Mouse (Mus musculus) ES-E14 (cell line): ENCODE measurements at regions not wholly inside any gene's neighbourhood (a gene's known extent, or its start where the extent isn't known, plus 50 kb on each side); places are given as distances from the start of the nearest gene placed in this dataset.
"Not testable (repeated sequence)": the region's sequence is repeated elsewhere in the genome, so short reads cannot be mapped to it uniquely, and the experiment has no call there.

Experiments
- DNase-seq: peaks from one replicate; pipeline ENCODE4 v3.0.0-alpha.2; 2013; ENCODE audit warnings: low read depth, low spot score
- H3K27ac ChIP-seq: 2 replicates; pipeline ENCODE4 v1.5.1; 2012; ENCODE audit warnings: low read depth, mild to moderate bottlenecking, low read length, moderate library complexity, mixed read lengths; ENCODE audit not compliant: poor library complexity, insufficient read depth, severe bottlenecking
- H3K36me3 ChIP-seq: 2 replicates; pipeline ENCODE4 v1.6.1; 2012; ENCODE audit warnings: mild to moderate bottlenecking, low read length, moderate library complexity, mixed read lengths; ENCODE audit not compliant: control insufficient read depth, poor library complexity, insufficient read depth, severe bottlenecking
- H3K4me1 ChIP-seq, 2 experiments: fragments of 150-350 bp in 1 of 2; sonication (generic) in 1 of 2; 2 replicates each; pipeline ENCODE4 v1.6.1; 2012; ENCODE audit warnings: low read length in 2 of 2, mild to moderate bottlenecking in 1 of 2, mixed read lengths in 1 of 2; ENCODE audit not compliant: control insufficient read depth in 2 of 2, insufficient read depth in 2 of 2, poor library complexity in 1 of 2
- H3K4me3 ChIP-seq, 2 experiments: fragments of 150-350 bp in 1 of 2; sonication (generic) in 1 of 2; 2 replicates each; pipeline ENCODE4 v1.5.1; 2012; ENCODE audit warnings: low read length in 2 of 2, low read depth in 1 of 2, mild to moderate bottlenecking in 1 of 2, mixed read lengths in 1 of 2; ENCODE audit not compliant: insufficient read depth in 1 of 2, poor library complexity in 1 of 2, severe bottlenecking in 1 of 2
- H3K9ac ChIP-seq: 2 replicates; pipeline ENCODE4 v1.6.1; 2012; ENCODE audit warnings: low read depth, mild to moderate bottlenecking, low read length, mixed read lengths; ENCODE audit not compliant: poor library complexity, insufficient read depth, severe bottlenecking
- H3K9me3 ChIP-seq: fragments of 150-350 bp; sonication (generic); 2 replicates; pipeline ENCODE4 v1.6.1; 2012; ENCODE audit warnings: low read depth, mild to moderate bottlenecking, low read length; ENCODE audit not compliant: control insufficient read depth, insufficient read depth
- CHD2 ChIP-seq: IDR thresholded peaks from 2 replicates; pipeline ENCODE4 v1.6.1; 2014; ENCODE audit warnings: mild to moderate bottlenecking, low read depth, low read length, inconsistent platforms
- HCFC1 ChIP-seq: IDR thresholded peaks from 2 replicates; pipeline ENCODE4 v1.6.1; 2012; ENCODE audit warnings: low read length, inconsistent platforms, borderline replicate concordance; ENCODE audit not compliant: insufficient read depth
- MAFK ChIP-seq: IDR thresholded peaks from 2 replicates; pipeline ENCODE4 v1.6.1; 2014; ENCODE audit warnings: mild to moderate bottlenecking, low read depth, low read length, inconsistent platforms; ENCODE audit not compliant: insufficient read depth
- ZC3H11A ChIP-seq: IDR thresholded peaks from 2 replicates; pipeline ENCODE4 v1.6.1; 2012; ENCODE audit warnings: low read depth, mild to moderate bottlenecking, inconsistent platforms, low read length, borderline replicate concordance
- ZNF384 ChIP-seq: IDR thresholded peaks from 2 replicates; pipeline ENCODE4 v1.6.1; 2012; ENCODE audit warnings: low read depth, low read length, inconsistent platforms
- in situ Hi-C, 2 experiments: fragments of 600-800 bp; cut with MboI; formaldehyde crosslinking; loops; one replicate each; pipeline ENCODE4 v1.15.1; 2025; ENCODE audit warnings: low sequenced_read_pairs in 2 of 2, inconsistent platforms in 1 of 2; ENCODE audit not compliant: unreplicated experiment in 2 of 2

GRCm38 (mm10) chr1:17545311-17545710 lies 600.4 kb downstream of the Crisp4 start:
- H3K9ac ChIP-seq, result no peak overlapping the region
- no peaks in the 10 kb centered on the region for H3K4me1 ChIP-seq
- H3K27ac ChIP-seq, result no peak overlapping the region
- in situ Hi-C loops, result no loop called here
- H3K9me3 ChIP-seq, result peaks cover 2% of the 10 kb centered on the region
- DNase-seq, result no peak
- no peak overlapping the region for H3K4me3 ChIP-seq
- TF ChIP-seq MAFK, result no peak
- no peak for TF ChIP-seq HCFC1
- no peak for TF ChIP-seq ZC3H11A
- no peaks in the 10 kb centered on the region for H3K36me3 ChIP-seq

DNA sequence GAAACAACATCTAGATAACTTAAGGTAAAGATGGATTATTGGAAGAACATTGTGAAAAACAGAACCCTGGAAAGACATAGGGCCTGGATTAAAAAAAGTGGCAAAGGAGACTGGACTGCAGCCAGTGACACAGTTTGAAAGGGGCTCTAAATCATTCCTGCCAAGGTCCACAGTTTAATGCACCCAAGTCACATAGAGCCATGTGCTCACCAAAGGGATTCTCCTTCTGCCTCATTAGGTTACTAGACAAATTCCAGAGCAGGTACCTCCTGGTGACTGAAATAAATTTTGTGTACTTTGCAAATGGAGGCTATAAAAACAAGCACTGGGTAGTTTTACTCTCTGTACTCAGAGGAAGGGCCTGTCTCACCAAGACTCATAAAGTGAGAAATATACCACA lies 607.5 kb downstream of the Crisp4 start:
- Histone ChIP-seq H3K4me3 (no peak overlapping the region), H3K9me3 (peaks cover 2% of the 10 kb centered on the region), H3K4me1 (no peaks in the 10 kb centered on the region), H3K36me3 (no peaks in the 10 kb centered on the region), H3K27ac (no peak overlapping the region), H3K9ac (no peak overlapping the region)
- no peak for DNase-seq
- in situ Hi-C loops, result no loop called here
- no peak for TF ChIP-seq MAFK

DNA sequence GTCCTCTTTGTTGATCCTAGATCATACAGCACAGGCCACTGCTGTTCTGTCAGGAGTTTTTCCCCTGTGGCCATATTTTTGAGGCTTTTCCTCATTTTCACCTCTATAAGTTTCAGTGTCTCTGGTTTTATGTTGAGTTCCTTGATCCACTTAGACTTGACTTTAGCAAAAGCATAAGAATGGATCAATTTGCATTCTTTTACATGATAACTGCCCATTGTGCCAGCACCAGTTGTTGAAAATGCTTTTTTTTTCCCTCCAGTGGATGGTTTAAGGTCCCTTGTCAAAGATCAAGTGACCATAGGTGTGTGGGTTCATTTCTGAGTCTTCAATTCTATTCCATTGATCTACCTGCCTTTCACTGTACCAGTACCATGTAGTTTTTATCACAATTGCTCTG lies 614.4 kb downstream of the Crisp4 start:
- H3K4me1 ChIP-seq, H3K27ac ChIP-seq, in situ Hi-C loops, H3K9ac ChIP-seq, H3K36me3 ChIP-seq, DNase-seq, H3K4me3 ChIP-seq, H3K9me3 ChIP-seq: not testable (repeated sequence)
- 0 out of 2 replicates have a peak, but pooled peaks have one; percentile 35 for TF ChIP-seq ZNF384

DNA sequence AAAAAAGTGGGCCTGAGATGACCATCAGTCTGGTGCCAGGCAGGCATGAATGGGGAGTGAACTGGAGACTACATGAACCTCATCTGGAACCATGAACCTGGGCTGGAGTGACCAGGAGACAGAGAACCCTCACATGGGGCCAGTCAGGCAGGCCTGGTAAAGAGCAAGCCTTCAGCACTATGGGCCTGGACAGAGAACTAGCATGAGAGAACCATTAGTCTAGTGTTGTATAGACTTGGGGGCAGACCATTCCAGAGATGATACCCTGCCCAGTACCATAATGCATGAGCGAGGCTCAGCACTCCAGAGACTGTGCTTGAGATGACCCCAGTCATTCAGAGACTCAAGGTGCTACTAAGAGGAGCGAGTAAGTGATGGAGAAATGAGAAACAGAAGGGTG lies 625.6 kb downstream of the Crisp4 start:
- Histone ChIP-seq H3K9ac (no peak overlapping the region), H3K4me1 (no peaks in the 10 kb centered on the region), H3K36me3 (no peaks in the 10 kb centered on the region), H3K9me3 (peaks cover 4% of the 10 kb centered on the region; the same call in 1 of the 2 replicates), H3K4me3 (no peak overlapping the region), H3K27ac (no peak overlapping the region)
- no peak for DNase-seq
- in situ Hi-C loops, result no loop called here
- TF ChIP-seq ZNF384 (no peak), CHD2 (no peak), HCFC1 (no peak), ZC3H11A (no peak), MAFK (no peak)

DNA sequence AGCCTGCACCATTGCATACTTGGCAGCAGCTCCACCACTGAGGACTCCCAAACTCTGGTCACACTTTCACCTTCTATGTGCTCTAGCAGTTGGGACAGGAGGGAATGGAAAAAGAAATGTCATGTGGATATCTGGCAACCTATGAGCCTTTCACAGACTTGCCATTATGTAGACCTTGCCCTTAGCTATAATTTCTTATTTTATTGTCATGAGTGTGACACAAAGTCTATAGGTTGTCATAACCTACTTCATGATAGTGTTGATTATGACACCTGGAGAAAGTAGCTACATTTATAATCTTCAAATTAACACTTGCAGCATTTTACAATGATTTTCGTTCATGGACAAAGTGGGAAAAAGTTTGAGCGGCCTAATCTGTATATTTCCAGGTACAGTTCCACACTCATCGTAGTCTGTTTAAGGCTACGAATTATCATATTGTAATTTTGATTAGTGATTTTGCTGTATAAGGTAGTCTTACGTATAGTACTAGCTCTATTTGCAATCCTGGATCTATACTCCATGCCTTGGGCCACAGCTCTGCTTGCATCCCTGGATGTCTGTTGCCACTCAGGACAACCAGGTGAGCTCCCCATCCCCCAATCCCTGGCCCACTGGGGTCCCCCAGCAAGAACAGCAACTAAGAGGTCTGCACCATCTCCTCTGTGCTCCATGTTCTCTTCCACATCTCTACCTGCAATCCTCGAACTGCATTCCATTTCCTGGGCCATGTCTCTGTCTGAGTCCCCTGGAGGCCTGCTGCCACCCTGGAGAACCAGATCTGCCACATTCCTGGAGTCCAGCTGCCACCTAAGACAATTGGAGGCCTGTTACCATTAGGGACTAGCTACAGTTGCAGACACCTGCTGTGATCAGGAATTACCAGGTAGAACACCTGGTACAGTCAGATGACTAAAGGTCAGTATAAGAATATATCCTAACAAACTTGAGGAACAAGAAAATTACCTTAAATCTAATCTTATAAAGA lies 639.3 kb downstream of the Crisp4 start:
- DNase-seq, result no peak

More for the DNA sequence above, 639.3 kb downstream of the Crisp4 start:
- Histone ChIP-seq H3K9ac (no peak overlapping the region), H3K4me1 (no peaks in the 10 kb centered on the region; a peak in 1 of 4 replicates), H3K36me3 (no peaks in the 10 kb centered on the region), H3K4me3 (no peak overlapping the region), H3K27ac (peak overlapping the region; percentile 44; the same call in 1 of the 2 replicates), H3K9me3 (no peaks in the 10 kb centered on the region)
- in situ Hi-C loops, result no loop called here
- TF ChIP-seq CHD2 (peak; percentile 31; the same call in 1 of the 2 replicates), ZC3H11A (no peak)
